In the genomic region with DNA sequence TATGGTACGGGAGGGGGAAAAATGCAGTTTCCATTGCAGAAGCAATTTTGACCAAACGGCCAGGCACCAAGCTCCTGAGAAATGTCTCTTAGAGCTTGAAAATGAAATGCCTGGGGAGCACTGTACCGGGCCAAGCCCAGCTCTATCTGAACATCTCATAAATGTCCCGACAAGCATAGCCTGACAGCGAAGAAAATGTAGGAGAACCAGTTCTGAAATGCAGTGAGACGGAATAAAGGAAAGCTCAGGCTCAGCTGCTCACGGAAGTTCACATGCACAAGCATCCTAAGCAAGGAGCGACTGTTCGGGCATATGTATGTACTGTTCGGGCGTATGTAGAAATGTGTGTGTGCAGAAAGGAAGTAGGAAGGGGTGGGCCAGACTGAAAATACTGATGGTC, we compare ENCODE assay signal across 19 mouse cellular contexts. TPM values are rescaled to one million over a fixed set of nuclear protein-coding genes. Genes with fewer than 3 reads are reported as not detected.
DNase-seq lines count a peak whose midpoint lies in the region; ATAC-seq and TF ChIP-seq lines count a peak whose summit lies in the region.
"Had no signal": no experiment of that assay in that cellular context is flagged by ENCODE, and none has a peak within 500 bp of the region (broad histone marks: within the 10 kb centered on the region; RNA-seq: fewer than 3 reads in every experiment).

No protein-coding gene starts in this region.

- H3K4me1 ChIP-seq in CH12.LX (ENCODE audit: control insufficient read depth in 1 of 2, insufficient read depth in 2 of 2): peaks cover 4 to 7% of the 10 kb centered on the region in 2 experiments; a peak in 3 of 4 replicates
- no peaks in the 10 kb centered on the region for H3K4me1 ChIP-seq in embryonic facial prominence, embryonic 15.5 days
- H3K4me1 ChIP-seq in limb, embryonic 15.5 days: peaks cover 5% of the 10 kb centered on the region; the same call in 1 of the 2 replicates
- H3K4me1 ChIP-seq: forebrain, embryonic 10.5 days; hindbrain, embryonic 12.5 days had no signal

- H3K79me2 ChIP-seq in CH12.LX (replicated peaks; ENCODE audit: control insufficient read depth, extremely low read depth, insufficient read depth, poor library complexity, severe bottlenecking): no peaks in the 10 kb centered on the region

- no peaks in the 10 kb centered on the region for H3K27me3 ChIP-seq in CH12.LX (replicated peaks)
- H3K27me3 ChIP-seq in embryonic facial prominence, embryonic 15.5 days: no peaks in the 10 kb centered on the region
- H3K27me3 ChIP-seq in limb, embryonic 15.5 days: no peaks in the 10 kb centered on the region
- H3K27me3 ChIP-seq: hindbrain, embryonic 12.5 days had no signal

- dilution Hi-C loops in CH12.LX (cut with MboI; ENCODE audit: extremely low pct_ligation_motif_present, extremely low pct_unique_long_range_greater_than_20kb, low sequenced_read_pairs): no loop called here

- in situ Hi-C loops in CH12.LX (cut with MboI; ENCODE audit: low pct_ligation_motif_present, low pct_unique_long_range_greater_than_20kb, low sequenced_read_pairs): no loop called here

- no peak overlapping the region for H3K27ac ChIP-seq in CH12.LX (ENCODE audit: insufficient read depth, low read depth)
- H3K27ac ChIP-seq in embryonic facial prominence, embryonic 15.5 days (replicated peaks): peak overlapping the region; percentile 63
- H3K27ac ChIP-seq in limb, embryonic 15.5 days: peak overlapping the region; percentile 34
- H3K27ac ChIP-seq: forebrain, embryonic 10.5 days; hindbrain, embryonic 12.5 days had no signal

- peaks cover 4% of the 10 kb centered on the region for H3K9me3 ChIP-seq in CH12.LX (replicated peaks; ENCODE audit: low read length)
- no peaks in the 10 kb centered on the region for H3K9me3 ChIP-seq in embryonic facial prominence, embryonic 15.5 days (replicated peaks)
- H3K9me3 ChIP-seq in limb, embryonic 15.5 days: no peaks in the 10 kb centered on the region
- H3K9me3 ChIP-seq: forebrain, embryonic 10.5 days had no signal

- no peak for TF ChIP-seq EP300 in CH12.LX (IDR thresholded peaks at IDR 0.05; ENCODE audit: low read length)

- no peak for TF ChIP-seq RAD21 in CH12.LX (IDR thresholded peaks at IDR 0.05; ENCODE audit: low read depth, low read length)

- H3K9ac ChIP-seq in CH12.LX (ENCODE audit: insufficient read depth, low read depth): no peak overlapping the region
- no peak overlapping the region for H3K9ac ChIP-seq in embryonic facial prominence, embryonic 15.5 days
- H3K9ac ChIP-seq in limb, embryonic 15.5 days: no peak overlapping the region
- H3K9ac ChIP-seq: hindbrain, embryonic 12.5 days had no signal

- no peak for TF ChIP-seq POLR2A in CH12.LX (IDR thresholded peaks at IDR 0.05; ENCODE audit: low read depth, low read length)

- no peak for ATAC-seq in embryonic facial prominence, embryonic 15.5 days (ENCODE audit: insufficient number of reproducible peaks, low FRiP score, low TSS enrichment, low read depth)
- no peak for ATAC-seq in limb, embryonic 15.5 days (ENCODE audit: insufficient number of reproducible peaks, low FRiP score, low TSS enrichment, low read depth)
- ATAC-seq: inflammation-experienced regulatory T-cells, adult 6 months had no signal

- peak; percentile 11 to 34 for DNase-seq in kidney, adult 8-10 months
- no peak for DNase-seq in kidney, postnatal 25 days
- DNase-seq in CH12.LX (ENCODE audit: extremely low read depth): no peak
- DNase-seq in cerebellum, adult 11 months: no peak
- no peak for DNase-seq in frontal cortex, postnatal 10 days (ENCODE audit: low spot score in 2 of 2)
- DNase-seq: B cell, adult 2 months; cerebellum, adult 9-10 months; heart, postnatal 10 days; lung, adult 2 months; lung, postnatal 4 days; retina, postnatal 1 day; thymus, postnatal 36 days had no signal

- H3K4me2 ChIP-seq in CH12.LX (ENCODE audit: insufficient read depth, low read depth, poor library complexity, severe bottlenecking): peak overlapping the region; percentile 13; the same call in 1 of the 2 replicates
- no peak overlapping the region for H3K4me2 ChIP-seq in embryonic facial prominence, embryonic 15.5 days (replicated peaks)
- no peak overlapping the region for H3K4me2 ChIP-seq in limb, embryonic 15.5 days
- H3K4me2 ChIP-seq: heart, embryonic 11.5 days; hindbrain, embryonic 12.5 days; liver, embryonic 11.5 days had no signal

- H3K36me3 ChIP-seq in CH12.LX (replicated peaks in 1 of 2; ENCODE audit: control insufficient read depth in 1 of 2, insufficient read depth in 1 of 2, low read length in 1 of 2): no peaks in the 10 kb centered on the region
- no peaks in the 10 kb centered on the region for H3K36me3 ChIP-seq in embryonic facial prominence, embryonic 15.5 days
- no peaks in the 10 kb centered on the region for H3K36me3 ChIP-seq in limb, embryonic 15.5 days
- H3K36me3 ChIP-seq: forebrain, embryonic 10.5 days; hindbrain, embryonic 12.5 days had no signal

- WGBS in embryonic facial prominence, embryonic 15.5 days: 69% methylated on average over 11 of the region's 11 CpGs
- WGBS in limb, embryonic 15.5 days: 74% methylated on average over 11 of the region's 11 CpGs

- H3K4me3 ChIP-seq in CH12.LX (replicated peaks in 1 of 3; ENCODE audit: low read depth in 2 of 3, low read length in 2 of 3, poor library complexity in 1 of 3): no peak overlapping the region
- no peak overlapping the region for H3K4me3 ChIP-seq in embryonic facial prominence, embryonic 15.5 days (replicated peaks)
- no peak overlapping the region for H3K4me3 ChIP-seq in limb, embryonic 15.5 days
- H3K4me3 ChIP-seq: forebrain, embryonic 10.5 days; hindbrain, embryonic 12.5 days had no signal

- TF ChIP-seq CTCF in CH12.LX (conservative IDR thresholded peaks at IDR 0.05 in 1 of 2, IDR thresholded peaks at IDR 0.05 in 1 of 2; ENCODE audit: low read depth in 2 of 2, low read length in 2 of 2): no peak

TF ChIP-seq in CH12.LX, 34 proteins besides CTCF, POLR2A, EP300 and RAD21:
- TF ChIP-seq POLR2AphosphoS2 (IDR thresholded peaks at IDR 0.05; ENCODE audit: low read depth, low read length): no peak

RNA-seq across cellular contexts. Expression of a gene that starts 24.0 kb away (rescaled TPM):
- total RNA-seq in CH12.LX (2012; rRNA removed) (45.7 and 45.8 TPM in 2 replicates), CH12.LX (2014; rRNA removed) (51.2 and 55.4 TPM in 2 replicates)
- 62.6 and 64.4 TPM in 2 replicates for polyA plus RNA-seq in CH12.LX (2012; ENCODE audit: insufficient read length, low read depth)
- polyA plus RNA-seq in embryonic facial prominence, embryonic 15.5 days (2015; fragmentation: Nextera tagmentation; extraction: Ambion mirVana): 54.3 and 58.1 TPM in 2 replicates
- polyA plus RNA-seq in limb, embryonic 15.5 days (2015; fragmentation: Nextera tagmentation; extraction: Ambion mirVana): 41.6 and 50.8 TPM in 2 replicates

RNA-seq across cellular contexts. Expression of a gene that starts 34.8 kb away (rescaled TPM):
- 1.6 and 2.1 TPM in 2 replicates for total RNA-seq in CH12.LX (2012; rRNA removed)
- 12.4 and 12.7 TPM in 2 replicates for total RNA-seq in CH12.LX (2014; rRNA removed)
- polyA plus RNA-seq in CH12.LX (2012; ENCODE audit: insufficient read length, low read depth): 5.3 and 6.2 TPM in 2 replicates
- 10.7 and 11.9 TPM in 2 replicates for polyA plus RNA-seq in embryonic facial prominence, embryonic 15.5 days (2015; fragmentation: Nextera tagmentation; extraction: Ambion mirVana)
- 8.6 and 10.7 TPM in 2 replicates for polyA plus RNA-seq in limb, embryonic 15.5 days (2015; fragmentation: Nextera tagmentation; extraction: Ambion mirVana)

Comparison
In these comparisons a context has a peak if more than half of its experiments do, and no peak if none do; other contexts are left out.
1. DNase-seq: peak in kidney, adult 8-10 months (2 of 2); none in kidney, postnatal 25 days (0 of 2), CH12.LX (single experiment), cerebellum, adult 11 months (single experiment) and frontal cortex, postnatal 10 days (0 of 2).